Mouse (Mus musculus) frontal cortex, postnatal 25 days (tissue): ENCODE results near the gene Gstt2.

Experiments
- DNase-seq, 2 experiments: peaks; one replicate each; pipeline ENCODE4 v3.0.0; 2022; ENCODE audit warnings: low spot score in 2 of 2

Gstt2 gene

GRCm38 (mm10) chr10:75827668-75828360 is 9.4 kb downstream of the Gstt2 start:
- DNase-seq, result no peak

GRCm38 (mm10) chr10:75824530-75824929 is 12.7 kb downstream of the Gstt2 start:
- no peak for DNase-seq

GRCm38 (mm10) chr10:75823782-75824181 is 13.4 kb downstream of the Gstt2 start:
- DNase-seq, result no peak

- no peak for DNase-seq
These were observed 14.8 kb downstream of the Gstt2 start, which contains the start of gene Gstt4 for GRCm38 (mm10) chr10:75822443-75822842. Gene Gstt4 (minus strand): TSS chr10:75822543.

GRCm38 (mm10) chr10:75819882-75820281 is 17.3 kb downstream of the Gstt2 start:
- DNase-seq, result no peak

GRCm38 (mm10) chr10:75818641-75819040 is 18.6 kb downstream of the Gstt2 start:
- DNase-seq, result no peak

GRCm38 (mm10) chr10:75804217-75804616 is 33.0 kb downstream of the Gstt2 start:
- no peak for DNase-seq

GRCm38 (mm10) chr10:75798176-75798696 is 39.0 kb downstream of the Gstt2 start, which contains the start of gene Gstt1:
Gene Gstt1 (minus strand): TSS chr10:75798584.
- DNase-seq, result no peak

- no peak for DNase-seq
These were observed 39.5 kb downstream of the Gstt2 start for GRCm38 (mm10) chr10:75797619-75798175.

GRCm38 (mm10) chr10:75796731-75797516 is 40.3 kb downstream of the Gstt2 start:
- no peak for DNase-seq

- DNase-seq, result no peak
These were observed 42.3 kb downstream of the Gstt2 start for GRCm38 (mm10) chr10:75794880-75795279.

GRCm38 (mm10) chr10:75790773-75791172 is 46.5 kb downstream of the Gstt2 start:
- no peak for DNase-seq

- no peak for DNase-seq
These were observed 47.4 kb downstream of the Gstt2 start for GRCm38 (mm10) chr10:75789841-75790240.

GRCm38 (mm10) chr10:75789081-75789735 is 48.0 kb downstream of the Gstt2 start:
- DNase-seq, result no peak

GRCm38 (mm10) chr10:75788277-75788676 is 48.9 kb downstream of the Gstt2 start:
- DNase-seq, result no peak

GRCm38 (mm10) chr10:75785442-75785841 is 51.8 kb downstream of the Gstt2 start:
- DNase-seq, result no peak
